Mouse (Mus musculus): ENCODE data around the gene Zfand6.

Gene Zfand6

GRCm38 (mm10) chr7:84651303-84651986 lies 38.3 kb downstream of the Zfand6 start:
- DNase-seq (ENCODE audit: inconsistent ontology term): no peak

- no peak for DNase-seq (ENCODE audit: inconsistent ontology term)
Observed at GRCm38 (mm10) chr7:84649016-84649415, 40.7 kb downstream of the Zfand6 start.

- DNase-seq (ENCODE audit: inconsistent ontology term): no peak
Observed at GRCm38 (mm10) chr7:84646256-84646655, 43.5 kb downstream of the Zfand6 start.

GRCm38 (mm10) chr7:84643270-84643998 lies 46.3 kb downstream of the Zfand6 start:
- no peak for DNase-seq (ENCODE audit: inconsistent ontology term)

- no peak for DNase-seq (ENCODE audit: inconsistent ontology term)
Observed at GRCm38 (mm10) chr7:84642159-84642928, 47.4 kb downstream of the Zfand6 start.

- DNase-seq (ENCODE audit: inconsistent ontology term): no peak
Observed at GRCm38 (mm10) chr7:84636939-84637338, 52.8 kb downstream of the Zfand6 start.

- DNase-seq (ENCODE audit: inconsistent ontology term): no peak
Observed at GRCm38 (mm10) chr7:84631878-84632277, 57.9 kb downstream of the Zfand6 start.

- no peak for DNase-seq (ENCODE audit: inconsistent ontology term)
Observed at GRCm38 (mm10) chr7:84623718-84624117, 66.0 kb downstream of the Zfand6 start.

GRCm38 (mm10) chr7:84620956-84621355 lies 68.8 kb downstream of the Zfand6 start:
- no peak for DNase-seq (ENCODE audit: inconsistent ontology term)

GRCm38 (mm10) chr7:84618951-84619350 lies 70.8 kb downstream of the Zfand6 start:
- DNase-seq (ENCODE audit: inconsistent ontology term): no peak

- no peak for DNase-seq (ENCODE audit: inconsistent ontology term)
Observed at GRCm38 (mm10) chr7:84612445-84612844, 77.3 kb downstream of the Zfand6 start.

- DNase-seq (ENCODE audit: inconsistent ontology term): no peak
Observed at GRCm38 (mm10) chr7:84611609-84612008, 78.2 kb downstream of the Zfand6 start.

- DNase-seq (ENCODE audit: inconsistent ontology term): peak; percentile 91
Observed at GRCm38 (mm10) chr7:84606293-84606749, 83.4 kb downstream of the Zfand6 start, which contains the start of gene Fah. Fah (minus strand) TSS chr7:84606722.

GRCm38 (mm10) chr7:84605704-84606292 lies 84.0 kb downstream of the Zfand6 start:
- DNase-seq (ENCODE audit: inconsistent ontology term): peak; percentile 96

GRCm38 (mm10) chr7:84605033-84605687 lies 84.6 kb downstream of the Zfand6 start:
- DNase-seq (ENCODE audit: inconsistent ontology term): no peak

- no peak for DNase-seq (ENCODE audit: inconsistent ontology term)
Observed at GRCm38 (mm10) chr7:84604501-84604900, 85.3 kb downstream of the Zfand6 start.

- no peak for DNase-seq (ENCODE audit: inconsistent ontology term)
Observed at GRCm38 (mm10) chr7:84601331-84601730, 88.4 kb downstream of the Zfand6 start.

GRCm38 (mm10) chr7:84600631-84601030 lies 89.1 kb downstream of the Zfand6 start:
- no peak for DNase-seq (ENCODE audit: inconsistent ontology term)

- DNase-seq (ENCODE audit: inconsistent ontology term): no peak
Observed at GRCm38 (mm10) chr7:84596633-84597032, 93.1 kb downstream of the Zfand6 start.

- no peak for DNase-seq (ENCODE audit: inconsistent ontology term)
Observed at GRCm38 (mm10) chr7:84596002-84596401, 93.8 kb downstream of the Zfand6 start.

- DNase-seq (ENCODE audit: inconsistent ontology term): no peak
Observed at GRCm38 (mm10) chr7:84594917-84595303, 94.8 kb downstream of the Zfand6 start.

All from Muller cell, postnatal 12 days (primary cell).